33 mouse cellular contexts compared by ENCODE assay signal in the genomic region with DNA sequence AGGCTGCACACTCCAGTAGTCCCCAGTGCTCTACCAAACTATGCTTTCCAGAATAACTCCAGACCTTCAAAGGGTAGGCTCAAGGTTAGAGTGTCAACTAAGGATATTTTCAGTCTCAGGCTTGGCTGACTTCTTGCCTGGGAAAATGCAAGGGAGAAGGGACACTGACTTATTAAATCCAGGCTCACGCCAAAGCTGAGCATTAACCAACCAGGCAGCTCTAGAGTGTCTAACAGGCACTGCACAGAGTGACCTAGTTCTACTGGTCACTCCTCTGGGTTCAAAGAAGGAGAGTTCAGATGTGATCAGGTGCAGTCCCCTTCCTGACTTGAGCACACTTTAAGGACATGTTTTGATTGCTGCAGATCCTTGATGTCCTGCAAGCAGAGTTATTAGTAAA. TPM values are rescaled to one million over a fixed set of nuclear protein-coding genes. Genes with fewer than 3 reads are reported as not detected.
DNase-seq lines count a peak whose midpoint lies in the region; ATAC-seq and TF ChIP-seq lines count a peak whose summit lies in the region.
"Had no signal": no experiment of that assay in that cellular context is flagged by ENCODE, and none has a peak within 500 bp of the region (broad histone marks: within the 10 kb centered on the region; RNA-seq: fewer than 3 reads in every experiment).

No protein-coding gene starts in this region.

- H3K79me2 ChIP-seq in liver, adult 2 months (ENCODE audit: control insufficient read depth, insufficient read depth, low read length): no peaks in the 10 kb centered on the region

- 0 out of 2 replicates have a peak, but pooled peaks have one; percentile 32 for ATAC-seq in intestine, embryonic 14.5 days (replicated peaks; ENCODE audit: low FRiP score, low TSS enrichment, low read depth)
- no peak for ATAC-seq in intestine, embryonic 16.5 days
- ATAC-seq in liver, embryonic 11.5 days (replicated peaks; ENCODE audit: low FRiP score): no peak
- ATAC-seq in kidney, embryonic 15.5 days (replicated peaks; ENCODE audit: low FRiP score): peak; percentile 52; the same call in 1 of the 2 replicates
- ATAC-seq: forebrain, embryonic 14.5 days; inflammation-experienced regulatory T-cells, adult 6 months; midbrain, embryonic 13.5 days had no signal

- H3K27me3 ChIP-seq in intestine, embryonic 14.5 days (replicated peaks; ENCODE audit: control insufficient read depth, insufficient read depth, low read length): no peaks in the 10 kb centered on the region
- no peaks in the 10 kb centered on the region for H3K27me3 ChIP-seq in intestine, embryonic 16.5 days (replicated peaks; ENCODE audit: control insufficient read depth, insufficient read depth, low read length)
- H3K27me3 ChIP-seq in liver, adult 2 months (ENCODE audit: control insufficient read depth, insufficient read depth, low read length): no peaks in the 10 kb centered on the region
- no peaks in the 10 kb centered on the region for H3K27me3 ChIP-seq in liver, embryonic 11.5 days (replicated peaks; ENCODE audit: control insufficient read depth, insufficient read depth, low read length)
- H3K27me3 ChIP-seq in kidney, embryonic 15.5 days: no peaks in the 10 kb centered on the region
- H3K27me3 ChIP-seq: CH12.LX; embryonic facial prominence, embryonic 12.5 days; hindbrain, embryonic 15.5 days; limb, embryonic 15.5 days; midbrain, embryonic 13.5 days; neural tube, embryonic 15.5 days; stomach, embryonic 15.5 days had no signal

- no peak overlapping the region for H3K27ac ChIP-seq in intestine, embryonic 14.5 days (ENCODE audit: low read depth)
- no peak overlapping the region for H3K27ac ChIP-seq in intestine, embryonic 16.5 days (ENCODE audit: low read length)
- no peak overlapping the region for H3K27ac ChIP-seq in liver, adult 2 months (replicated peaks; ENCODE audit: insufficient read depth, low read depth, low read length)
- no peak overlapping the region for H3K27ac ChIP-seq in liver, embryonic 11.5 days (ENCODE audit: low read depth, low read length)
- no peak overlapping the region; the same call in 1 of the 2 replicates for H3K27ac ChIP-seq in kidney, embryonic 15.5 days
- H3K27ac ChIP-seq: embryonic facial prominence, embryonic 12.5 days; hindbrain, embryonic 10.5 days; hindbrain, embryonic 15.5 days; limb, embryonic 15.5 days; macrophage; midbrain, embryonic 13.5 days; neural tube, embryonic 15.5 days; stomach, embryonic 15.5 days had no signal

- no peak for TF ChIP-seq POLR2A in liver, adult 2 months (IDR thresholded peaks at IDR 0.05; ENCODE audit: extremely low read depth, insufficient read depth, low read length)

- intact Hi-C loops in left cerebral cortex, postnatal 4 days (cut with DNase I): no loop called here

- 92% methylated on average over 1 of the region's 1 CpGs for WGBS in intestine, embryonic 14.5 days
- WGBS in intestine, embryonic 16.5 days: 83% methylated on average over 1 of the region's 1 CpGs
- whole genome bisulfite sequencing in liver, adult 2 months: 31% methylated on average over 1 of the region's 1 CpGs
- 84% methylated on average over 1 of the region's 1 CpGs for WGBS in liver, embryonic 11.5 days
- 51% methylated on average over 1 of the region's 1 CpGs for WGBS in kidney, embryonic 15.5 days

- no peak overlapping the region for H3K4me3 ChIP-seq in intestine, embryonic 14.5 days (ENCODE audit: low read depth, low read length)
- H3K4me3 ChIP-seq in intestine, embryonic 16.5 days (ENCODE audit: low read length): no peak overlapping the region
- no peak overlapping the region for H3K4me3 ChIP-seq in liver, adult 2 months (ENCODE audit: insufficient read depth, low read depth, low read length)
- H3K4me3 ChIP-seq in liver, embryonic 11.5 days (ENCODE audit: low read depth, low read length): no peak overlapping the region
- H3K4me3 ChIP-seq in kidney, embryonic 15.5 days (replicated peaks): no peak overlapping the region
- H3K4me3 ChIP-seq: embryonic facial prominence, embryonic 12.5 days; hindbrain, embryonic 10.5 days; hindbrain, embryonic 15.5 days; limb, embryonic 15.5 days; midbrain, embryonic 13.5 days; neural tube, embryonic 15.5 days; stomach, embryonic 15.5 days had no signal

- H3K4me2 ChIP-seq in intestine, embryonic 14.5 days (ENCODE audit: low read length): no peak overlapping the region
- no peak overlapping the region for H3K4me2 ChIP-seq in intestine, embryonic 16.5 days (ENCODE audit: low read depth, low read length)
- H3K4me2 ChIP-seq in liver, embryonic 11.5 days: no peak overlapping the region
- H3K4me2 ChIP-seq in kidney, embryonic 15.5 days: no peak overlapping the region
- H3K4me2 ChIP-seq: embryonic facial prominence, embryonic 12.5 days; hindbrain, embryonic 15.5 days; limb, embryonic 15.5 days; midbrain, embryonic 13.5 days; neural tube, embryonic 15.5 days; stomach, embryonic 15.5 days had no signal

- TF ChIP-seq CTCF in liver, adult 2 months (IDR thresholded peaks at IDR 0.05; ENCODE audit: low read depth, low read length): no peak

- no peaks in the 10 kb centered on the region for H3K36me3 ChIP-seq in intestine, embryonic 14.5 days (ENCODE audit: control insufficient read depth, insufficient read depth, low read length)
- no peaks in the 10 kb centered on the region for H3K36me3 ChIP-seq in intestine, embryonic 16.5 days (ENCODE audit: control insufficient read depth, insufficient read depth, low read length)
- no peaks in the 10 kb centered on the region for H3K36me3 ChIP-seq in liver, adult 2 months (ENCODE audit: control insufficient read depth, insufficient read depth, low read length)
- no peaks in the 10 kb centered on the region for H3K36me3 ChIP-seq in liver, embryonic 11.5 days (ENCODE audit: control insufficient read depth, insufficient read depth, low read length)
- no peaks in the 10 kb centered on the region for H3K36me3 ChIP-seq in kidney, embryonic 15.5 days
- H3K36me3 ChIP-seq: embryonic facial prominence, embryonic 12.5 days; hindbrain, embryonic 10.5 days; hindbrain, embryonic 15.5 days; limb, embryonic 15.5 days; midbrain, embryonic 13.5 days; neural tube, embryonic 15.5 days; stomach, embryonic 15.5 days had no signal

- H3K9me3 ChIP-seq in intestine, embryonic 14.5 days (ENCODE audit: control insufficient read depth, low read length): no peaks in the 10 kb centered on the region
- H3K9me3 ChIP-seq in intestine, embryonic 16.5 days (ENCODE audit: control insufficient read depth, low read length): no peaks in the 10 kb centered on the region
- H3K9me3 ChIP-seq in liver, embryonic 11.5 days (ENCODE audit: control insufficient read depth, low read length): no peaks in the 10 kb centered on the region
- no peaks in the 10 kb centered on the region for H3K9me3 ChIP-seq in kidney, embryonic 15.5 days (replicated peaks)
- H3K9me3 ChIP-seq: embryonic facial prominence, embryonic 12.5 days; hindbrain, embryonic 10.5 days; hindbrain, embryonic 15.5 days; limb, embryonic 15.5 days; midbrain, embryonic 13.5 days; neural tube, embryonic 15.5 days; stomach, embryonic 15.5 days had no signal

- no peak for DNase-seq in intestine, embryonic 14.5 days (ENCODE audit: low spot score)
- peak; percentile 56 for DNase-seq in liver, adult 2 months (ENCODE audit: extremely low read depth, low read depth, low spot score)
- DNase-seq in liver, embryonic 11.5 days (ENCODE audit: low spot score): no peak
- peak; percentile 45 to 61 for DNase-seq in kidney, postnatal 36 days
- no peak for DNase-seq in left cerebral cortex, postnatal 4 days
- DNase-seq in MN1 (ENCODE audit: low spot score): no peak
- DNase-seq: adrenal gland, postnatal 10 days; cerebellum, adult 9-10 months; embryo, embryonic 11 days; gastrocnemius, postnatal 14 days; heart, postnatal 14 days; lung, adult 2 months; lung, postnatal 10 days; retina, postnatal 1 day; right cerebral cortex, postnatal 25 days; thymus, postnatal 36 days had no signal

- H3K9ac ChIP-seq in intestine, embryonic 14.5 days (ENCODE audit: low read length): no peak overlapping the region
- H3K9ac ChIP-seq in intestine, embryonic 16.5 days (ENCODE audit: low read depth, low read length): no peak overlapping the region
- H3K9ac ChIP-seq in liver, adult 2 months (ENCODE audit: low read depth, low read length): no peak overlapping the region
- H3K9ac ChIP-seq in liver, embryonic 11.5 days (ENCODE audit: low read depth, low read length): no peak overlapping the region
- no peak overlapping the region for H3K9ac ChIP-seq in kidney, embryonic 15.5 days
- H3K9ac ChIP-seq: embryonic facial prominence, embryonic 12.5 days; hindbrain, embryonic 15.5 days; limb, embryonic 15.5 days; midbrain, embryonic 13.5 days; neural tube, embryonic 15.5 days; stomach, embryonic 15.5 days had no signal

- H3K4me1 ChIP-seq in intestine, embryonic 14.5 days (replicated peaks; ENCODE audit: control insufficient read depth, insufficient read depth, low read length): no peaks in the 10 kb centered on the region
- H3K4me1 ChIP-seq in intestine, embryonic 16.5 days (ENCODE audit: control insufficient read depth, insufficient read depth, low read length): no peaks in the 10 kb centered on the region; the same call in 1 of the 2 replicates
- H3K4me1 ChIP-seq in liver, adult 2 months (ENCODE audit: control insufficient read depth, insufficient read depth, low read length): peaks cover 11% of the 10 kb centered on the region
- H3K4me1 ChIP-seq in liver, embryonic 11.5 days (replicated peaks; ENCODE audit: control insufficient read depth, insufficient read depth, low read length): no peaks in the 10 kb centered on the region
- H3K4me1 ChIP-seq in kidney, embryonic 15.5 days: no peaks in the 10 kb centered on the region
- H3K4me1 ChIP-seq: embryonic facial prominence, embryonic 12.5 days; hindbrain, embryonic 10.5 days; hindbrain, embryonic 15.5 days; limb, embryonic 15.5 days; midbrain, embryonic 13.5 days; neural tube, embryonic 15.5 days; stomach, embryonic 15.5 days had no signal

RNA-seq across cellular contexts. Expression of gene 9430015G10Rik, which starts 17.0 kb away (rescaled TPM):
- polyA plus RNA-seq in intestine, embryonic 14.5 days (2014; fragmentation: Nextera tagmentation; extraction: Ambion mirVana): 34.5 and 38.8 TPM in 2 replicates
- polyA plus RNA-seq in intestine, embryonic 16.5 days (2015; fragmentation: Nextera tagmentation; extraction: Ambion mirVana): 21.4 and 22.3 TPM in 2 replicates
- 3.8 and 4.5 TPM in 2 replicates for total RNA-seq in liver, adult 2 months (2014; rRNA removed)
- polyA plus RNA-seq in liver, adult 2 months (2012; rRNA removed): 3.7 and 9.1 TPM in 2 replicates
- polyA plus RNA-seq in liver, embryonic 11.5 days (2014; fragmentation: Nextera tagmentation; extraction: Ambion mirVana): 34.5 and 39.4 TPM in 2 replicates
- polyA plus RNA-seq in kidney, embryonic 15.5 days (2015; fragmentation: Nextera tagmentation; extraction: Ambion mirVana): 39.4 and 42.8 TPM in 2 replicates
- total RNA-seq in left cerebral cortex, postnatal 4 days (2021): 10 to 100 TPM; 34.6 to 37.5 TPM

RNA-seq across cellular contexts. Expression of gene Ttll10, which starts 33.6 kb away (rescaled TPM):
- polyA plus RNA-seq in intestine, embryonic 14.5 days (2014; fragmentation: Nextera tagmentation; extraction: Ambion mirVana): 2.7 and 3.5 TPM in 2 replicates
- 4.2 and 4.7 TPM in 2 replicates for polyA plus RNA-seq in intestine, embryonic 16.5 days (2015; fragmentation: Nextera tagmentation; extraction: Ambion mirVana)
- total RNA-seq in liver, adult 2 months (2014; rRNA removed): 0.37 TPM in 1 of 2 replicates, not detected in the other
- 0.11 and 0.12 TPM in 2 replicates for polyA plus RNA-seq in liver, adult 2 months (2012; rRNA removed)
- 0.12 and 0.56 TPM in 2 replicates for polyA plus RNA-seq in liver, embryonic 11.5 days (2014; fragmentation: Nextera tagmentation; extraction: Ambion mirVana)
- 7.8 TPM in 2 replicates for polyA plus RNA-seq in kidney, embryonic 15.5 days (2015; fragmentation: Nextera tagmentation; extraction: Ambion mirVana)
- not detected for total RNA-seq in left cerebral cortex, postnatal 4 days (2021)
- total RNA-seq: gastrocnemius, postnatal 14 days; granulocyte monocyte progenitor cell, adult 5-6 weeks; heart, postnatal 14 days; left cerebral cortex, postnatal 36 days; megakaryocyte-erythroid progenitor cell, adult 5-6 weeks had no signal
- polyA plus RNA-seq: C2C12; forebrain, embryonic 14.5 days; hindbrain, embryonic 15.5 days; macrophage; midbrain, embryonic 13.5 days; neural tube, embryonic 15.5 days had no signal

RNA-seq across cellular contexts. Expression of gene Rnf223, which starts 37.5 kb away (rescaled TPM):
- polyA plus RNA-seq in intestine, embryonic 14.5 days (2014; fragmentation: Nextera tagmentation; extraction: Ambion mirVana): 0.14 and 0.16 TPM in 2 replicates
- polyA plus RNA-seq in intestine, embryonic 16.5 days (2015; fragmentation: Nextera tagmentation; extraction: Ambion mirVana): 0.09 and 0.10 TPM in 2 replicates
- total RNA-seq in liver, adult 2 months (2014; rRNA removed): not detected in 2 replicates
- polyA plus RNA-seq in liver, adult 2 months (2012; rRNA removed): 0.17 TPM in 1 of 2 replicates, not detected in the other
- polyA plus RNA-seq in liver, embryonic 11.5 days (2014; fragmentation: Nextera tagmentation; extraction: Ambion mirVana): 0.16 and 0.30 TPM in 2 replicates
- polyA plus RNA-seq in kidney, embryonic 15.5 days (2015; fragmentation: Nextera tagmentation; extraction: Ambion mirVana): 0.14 and 0.34 TPM in 2 replicates
- total RNA-seq in left cerebral cortex, postnatal 4 days (2021): under 1 TPM; 0.42 to 0.72 TPM
- total RNA-seq: gastrocnemius, postnatal 14 days; granulocyte monocyte progenitor cell, adult 5-6 weeks had no signal
- polyA plus RNA-seq: inflammation-experienced regulatory T-cells, adult 6 months; macrophage had no signal

Comparison
In these comparisons a context has a peak if more than half of its experiments do, and no peak if none do; other contexts are left out.
1. ATAC-seq: peak in intestine, embryonic 14.5 days (single experiment) and kidney, embryonic 15.5 days (single experiment); none in intestine, embryonic 16.5 days (single experiment) and liver, embryonic 11.5 days (single experiment).
2. DNase-seq: peak in liver, adult 2 months (single experiment) and kidney, postnatal 36 days (2 of 2); none in intestine, embryonic 14.5 days (single experiment), liver, embryonic 11.5 days (single experiment), left cerebral cortex, postnatal 4 days (single experiment) and MN1 (single experiment).